Mouse (Mus musculus): ENCODE data around the gene Tmem209. TPM values are rescaled to one million over a fixed set of nuclear protein-coding genes. Genes with fewer than 3 reads are reported as not detected.

Tmem209 gene
- polyA plus RNA-seq, 1 experiment from 2014 or later, result 17.6 TPM

- Histone ChIP-seq H3K27me3 (ENCODE audit: control insufficient read depth, insufficient read depth, low read depth, low read length) (no peaks in the 10 kb centered on the region), H3K9me3 (replicated peaks; ENCODE audit: control insufficient read depth, low read length) (no peaks in the 10 kb centered on the region), H3K36me3 (ENCODE audit: control insufficient read depth, insufficient read depth) (no peaks in the 10 kb centered on the region), H3K9ac (ENCODE audit: low read depth, low read length) (no peak overlapping the region), H3K27ac (ENCODE audit: low read length) (no peak overlapping the region), H3K4me3 (ENCODE audit: low read depth, low read length) (no peak overlapping the region), H3K4me2 (ENCODE audit: low read depth, low read length) (no peak overlapping the region), H3K4me1 (ENCODE audit: control insufficient read depth, low read depth, low read length) (no peaks in the 10 kb centered on the region)
- 52% methylated on average over 11 of the region's 11 CpGs for WGBS (ENCODE audit: insufficient replicate concordance)
- no peak for ATAC-seq (ENCODE audit: low read depth)
These were observed 10.8 kb upstream of the Tmem209 start for GRCm38 (mm10) chr6:30520400-30520799.

- 39% methylated on average over 9 of the region's 9 CpGs for WGBS (ENCODE audit: insufficient replicate concordance)
- Histone ChIP-seq H3K27me3 (ENCODE audit: control insufficient read depth, insufficient read depth, low read depth, low read length) (no peaks in the 10 kb centered on the region), H3K4me2 (ENCODE audit: low read depth, low read length) (no peak overlapping the region), H3K36me3 (ENCODE audit: control insufficient read depth, insufficient read depth) (no peaks in the 10 kb centered on the region), H3K9me3 (replicated peaks; ENCODE audit: control insufficient read depth, low read length) (no peaks in the 10 kb centered on the region), H3K9ac (ENCODE audit: low read depth, low read length) (no peak overlapping the region), H3K27ac (ENCODE audit: low read length) (no peak overlapping the region), H3K4me3 (ENCODE audit: low read depth, low read length) (no peak overlapping the region), H3K4me1 (ENCODE audit: control insufficient read depth, low read depth, low read length) (peaks cover 7% of the 10 kb centered on the region)
- ATAC-seq (ENCODE audit: low read depth), result no peak
These were observed 4.7 kb upstream of the Tmem209 start for GRCm38 (mm10) chr6:30514242-30514641.

GRCm38 (mm10) chr6:30510291-30510690, 708 bp upstream of the Tmem209 start:
- Histone ChIP-seq H3K36me3 (ENCODE audit: control insufficient read depth, insufficient read depth) (peaks cover 11% of the 10 kb centered on the region), H3K27me3 (ENCODE audit: control insufficient read depth, insufficient read depth, low read depth, low read length) (no peaks in the 10 kb centered on the region), H3K27ac (ENCODE audit: low read length) (peak overlapping the region; percentile 76), H3K4me3 (ENCODE audit: low read depth, low read length) (peak overlapping the region; percentile 83; the same call in 1 of the 2 replicates), H3K4me2 (ENCODE audit: low read depth, low read length) (peak overlapping the region; percentile 80), H3K9me3 (replicated peaks; ENCODE audit: control insufficient read depth, low read length) (no peaks in the 10 kb centered on the region), H3K9ac (ENCODE audit: low read depth, low read length) (peak overlapping the region; percentile 25), H3K4me1 (ENCODE audit: control insufficient read depth, low read depth, low read length) (peaks cover 11% of the 10 kb centered on the region)
- 68% methylated on average over 5 of the region's 5 CpGs for WGBS (ENCODE audit: insufficient replicate concordance)
- ATAC-seq (ENCODE audit: low read depth), result no peak

- peak overlapping the region; percentile 83 for H3K4me3 ChIP-seq (ENCODE audit: low read depth, low read length)
- H3K9ac ChIP-seq (ENCODE audit: low read depth, low read length), result peak overlapping the region; percentile 83
- H3K4me1 ChIP-seq (ENCODE audit: control insufficient read depth, low read depth, low read length), result peaks cover 11% of the 10 kb centered on the region
- no peaks in the 10 kb centered on the region for H3K27me3 ChIP-seq (ENCODE audit: control insufficient read depth, insufficient read depth, low read depth, low read length)
- H3K4me2 ChIP-seq (ENCODE audit: low read depth, low read length), result peak overlapping the region; percentile 80
- peak overlapping the region; percentile 91 for H3K27ac ChIP-seq (ENCODE audit: low read length)
- no peak for ATAC-seq (ENCODE audit: low read depth)
- 5% methylated on average over 2 of the region's 2 CpGs for WGBS (ENCODE audit: insufficient replicate concordance)
- H3K9me3 ChIP-seq (replicated peaks; ENCODE audit: control insufficient read depth, low read length), result no peaks in the 10 kb centered on the region
- peaks cover 19% of the 10 kb centered on the region for H3K36me3 ChIP-seq (ENCODE audit: control insufficient read depth, insufficient read depth)
These were observed 759 bp downstream of the Tmem209 start for GRCm38 (mm10) chr6:30508824-30509223.

GRCm38 (mm10) chr6:30499049-30499448, 10.5 kb downstream of the Tmem209 start:
- H3K9ac ChIP-seq (ENCODE audit: low read depth, low read length), result no peak overlapping the region
- peaks cover 2% of the 10 kb centered on the region for H3K4me1 ChIP-seq (ENCODE audit: control insufficient read depth, low read depth, low read length)
- ATAC-seq (ENCODE audit: low read depth), result no peak
- H3K27ac ChIP-seq (ENCODE audit: low read length), result no peak overlapping the region
- no peak overlapping the region for H3K4me2 ChIP-seq (ENCODE audit: low read depth, low read length)
- H3K27me3 ChIP-seq (ENCODE audit: control insufficient read depth, insufficient read depth, low read depth, low read length), result no peaks in the 10 kb centered on the region
- 41% methylated on average over 3 of the region's 3 CpGs for WGBS (ENCODE audit: insufficient replicate concordance)
- H3K4me3 ChIP-seq (ENCODE audit: low read depth, low read length), result no peak overlapping the region
- peaks cover 37% of the 10 kb centered on the region for H3K36me3 ChIP-seq (ENCODE audit: control insufficient read depth, insufficient read depth)
- H3K9me3 ChIP-seq (replicated peaks; ENCODE audit: control insufficient read depth, low read length), result no peaks in the 10 kb centered on the region

GRCm38 (mm10) chr6:30486504-30486903, 23.1 kb downstream of the Tmem209 start:
- no peak overlapping the region for H3K4me3 ChIP-seq (ENCODE audit: low read depth, low read length)
- H3K36me3 ChIP-seq (ENCODE audit: control insufficient read depth, insufficient read depth), result peaks cover 68% of the 10 kb centered on the region
- H3K4me1 ChIP-seq (ENCODE audit: control insufficient read depth, low read depth, low read length), result no peaks in the 10 kb centered on the region
- no peaks in the 10 kb centered on the region for H3K27me3 ChIP-seq (ENCODE audit: control insufficient read depth, insufficient read depth, low read depth, low read length)
- H3K9me3 ChIP-seq (replicated peaks; ENCODE audit: control insufficient read depth, low read length), result no peaks in the 10 kb centered on the region
- no peak overlapping the region for H3K27ac ChIP-seq (ENCODE audit: low read length)
- H3K9ac ChIP-seq (ENCODE audit: low read depth, low read length), result no peak overlapping the region
- ATAC-seq (ENCODE audit: low read depth), result no peak
- H3K4me2 ChIP-seq (ENCODE audit: low read depth, low read length), result no peak overlapping the region
- WGBS (ENCODE audit: insufficient replicate concordance), result 80% methylated on average over 6 of the region's 6 CpGs

- peaks cover 67% of the 10 kb centered on the region for H3K36me3 ChIP-seq (ENCODE audit: control insufficient read depth, insufficient read depth)
- 86% methylated on average over 2 of the region's 2 CpGs for WGBS (ENCODE audit: insufficient replicate concordance)
- no peaks in the 10 kb centered on the region for H3K9me3 ChIP-seq (replicated peaks; ENCODE audit: control insufficient read depth, low read length)
- no peaks in the 10 kb centered on the region for H3K27me3 ChIP-seq (ENCODE audit: control insufficient read depth, insufficient read depth, low read depth, low read length)
- H3K4me2 ChIP-seq (ENCODE audit: low read depth, low read length), result no peak overlapping the region
- no peaks in the 10 kb centered on the region for H3K4me1 ChIP-seq (ENCODE audit: control insufficient read depth, low read depth, low read length)
- no peak for ATAC-seq (ENCODE audit: low read depth)
- H3K27ac ChIP-seq (ENCODE audit: low read length), result no peak overlapping the region
- H3K9ac ChIP-seq (ENCODE audit: low read depth, low read length), result no peak overlapping the region
- H3K4me3 ChIP-seq (ENCODE audit: low read depth, low read length), result no peak overlapping the region
These were observed 26.7 kb downstream of the Tmem209 start for GRCm38 (mm10) chr6:30482908-30483307.

GRCm38 (mm10) chr6:30479418-30479817, 30.2 kb downstream of the Tmem209 start:
- Histone ChIP-seq H3K27ac (ENCODE audit: low read length) (no peak overlapping the region), H3K4me2 (ENCODE audit: low read depth, low read length) (no peak overlapping the region), H3K9ac (ENCODE audit: low read depth, low read length) (no peak overlapping the region), H3K4me3 (ENCODE audit: low read depth, low read length) (no peak overlapping the region), H3K9me3 (replicated peaks; ENCODE audit: control insufficient read depth, low read length) (no peaks in the 10 kb centered on the region), H3K4me1 (ENCODE audit: control insufficient read depth, low read depth, low read length) (no peaks in the 10 kb centered on the region), H3K27me3 (ENCODE audit: control insufficient read depth, insufficient read depth, low read depth, low read length) (no peaks in the 10 kb centered on the region), H3K36me3 (ENCODE audit: control insufficient read depth, insufficient read depth) (peaks cover 37% of the 10 kb centered on the region)
- ATAC-seq (ENCODE audit: low read depth), result no peak
- 81% methylated on average over 3 of the region's 3 CpGs for WGBS (ENCODE audit: insufficient replicate concordance)

GRCm38 (mm10) chr6:30477784-30478183, 31.8 kb downstream of the Tmem209 start:
- Histone ChIP-seq H3K4me1 (ENCODE audit: control insufficient read depth, low read depth, low read length) (no peaks in the 10 kb centered on the region), H3K9me3 (replicated peaks; ENCODE audit: control insufficient read depth, low read length) (no peaks in the 10 kb centered on the region), H3K9ac (ENCODE audit: low read depth, low read length) (no peak overlapping the region), H3K36me3 (ENCODE audit: control insufficient read depth, insufficient read depth) (peaks cover 24% of the 10 kb centered on the region), H3K4me2 (ENCODE audit: low read depth, low read length) (no peak overlapping the region), H3K4me3 (ENCODE audit: low read depth, low read length) (no peak overlapping the region), H3K27ac (ENCODE audit: low read length) (no peak overlapping the region), H3K27me3 (ENCODE audit: control insufficient read depth, insufficient read depth, low read depth, low read length) (no peaks in the 10 kb centered on the region)
- 71% methylated on average over 6 of the region's 6 CpGs for WGBS (ENCODE audit: insufficient replicate concordance)
- ATAC-seq (ENCODE audit: low read depth), result peak; percentile 55

Data from liver, embryonic 16.5 days (tissue).